Mouse (Mus musculus) erythroblast, adult 5-6 weeks (primary cell): ENCODE measurements around the gene Ikzf1. TPM values are rescaled to one million over a fixed set of nuclear protein-coding genes. Genes with fewer than 3 reads are reported as not detected.
A peak's percentile ranks its signal among the peaks of the same experiment; 100 is the strongest.

Source experiments
- ATAC-seq: replicated peaks from 2 replicates; pipeline ENCODE4 v1.8.0; 2016; ENCODE audit warnings: moderate number of reproducible peaks, mild to moderate bottlenecking, moderate TSS enrichment, inconsistent platforms; ENCODE audit not compliant: poor library complexity, low FRiP score, severe bottlenecking
- total RNA-seq, 2 experiments: library from RNA; stranded (forward) in 1 of 2; stranded (reverse) in 1 of 2; fragments of 150-400 nt in 1 of 2; fragments of 200-764, 138-1000 nt in 1 of 2; gene quantifications; 2 replicates each; pipeline versions ENCODE4 v1.2.3 to v1.2.4; 2015 to 2017; ENCODE audit warnings: low replicate concordance in 2 of 2

The Ikzf1 gene
- total RNA-seq, 2 experiments from 2014 or later: 32.0 to 61.1 TPM

DNA sequence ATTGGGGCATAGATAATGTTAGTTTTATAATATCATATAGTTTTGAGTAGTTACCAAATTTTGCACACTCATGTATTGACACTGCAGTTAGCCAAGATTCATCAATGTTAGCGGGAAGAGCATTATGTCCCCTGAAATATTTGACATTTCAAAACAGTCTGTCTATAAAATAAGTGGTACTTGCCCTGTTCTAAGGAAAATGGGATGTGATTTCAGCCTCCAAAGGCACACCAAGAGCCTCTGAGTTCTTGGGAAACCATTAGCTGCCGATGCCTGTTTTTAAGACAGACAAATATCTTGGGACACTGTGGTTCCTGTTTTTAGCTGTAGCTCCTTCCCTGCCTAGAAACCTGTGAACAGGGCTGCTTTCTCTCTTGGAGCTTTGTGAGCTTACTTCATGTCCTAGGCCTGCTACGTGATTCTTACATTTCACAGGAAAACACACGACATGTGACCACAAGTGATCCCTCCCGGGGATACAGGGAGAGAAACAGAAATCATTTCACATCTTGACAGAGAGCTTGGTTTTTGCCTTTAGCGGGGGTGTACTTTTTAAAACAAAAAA is 4.0 kb downstream of the Ikzf1 start:
- no peak for ATAC-seq

DNA sequence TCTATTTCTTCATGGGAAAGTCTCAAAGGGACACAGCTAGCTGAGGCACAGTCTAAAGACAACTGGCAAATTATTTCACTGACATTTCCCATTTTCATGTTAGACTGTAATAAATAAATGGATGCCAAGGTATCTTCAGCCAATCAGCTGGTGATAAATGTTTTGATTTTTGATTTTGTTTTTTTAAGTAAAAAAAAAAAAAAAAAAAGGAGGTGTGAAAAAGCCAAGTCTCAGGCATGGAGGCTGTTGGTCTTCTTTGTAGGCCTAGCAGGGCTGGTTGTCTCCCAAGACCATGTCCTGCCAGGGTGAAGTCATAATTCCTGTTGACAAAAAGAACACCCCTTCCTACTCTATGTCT is 4.9 kb downstream of the Ikzf1 start:
- no peak for ATAC-seq

DNA sequence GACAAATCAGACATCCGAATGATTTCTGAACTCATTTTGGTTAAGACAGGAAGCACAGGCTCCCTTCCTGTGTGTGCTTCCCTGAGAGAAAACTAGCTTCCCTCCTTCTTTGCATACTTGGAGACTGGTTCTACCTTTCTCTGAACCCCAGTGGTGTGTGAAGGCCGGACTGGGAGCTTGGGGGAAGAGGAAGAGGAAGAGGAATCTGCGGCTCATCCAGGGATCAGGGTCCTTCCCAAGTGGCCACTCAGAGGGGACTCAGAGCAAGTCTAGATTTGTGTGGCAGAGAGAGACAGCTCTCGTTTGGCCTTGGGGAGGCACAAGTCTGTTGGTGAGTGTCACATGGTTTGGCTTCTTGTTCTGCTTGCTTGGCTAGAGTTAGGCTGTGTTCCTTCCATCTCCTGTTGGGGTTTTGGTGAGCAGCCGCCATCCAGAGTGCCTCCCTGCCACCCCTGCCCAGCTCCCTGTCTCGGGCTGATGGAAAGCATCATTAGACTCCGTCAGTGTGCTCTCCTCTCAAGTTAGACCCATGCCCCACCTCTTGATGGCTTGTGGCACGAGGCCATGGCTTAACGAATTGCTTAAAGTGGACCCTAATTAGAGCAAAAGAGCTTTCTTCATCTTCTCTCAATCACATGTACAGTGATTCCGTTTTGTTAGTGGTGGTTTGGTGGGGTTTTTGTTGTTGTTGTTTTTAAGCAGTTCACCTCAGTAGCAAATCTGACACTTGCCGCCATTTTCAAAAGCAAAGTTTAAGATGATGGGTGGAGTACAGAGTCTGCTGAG is 5.4 kb downstream of the Ikzf1 start:
- ATAC-seq: no peak

- no peak for ATAC-seq
These were observed 6.0 kb downstream of the Ikzf1 start for GRCm38 (mm10) chr11:11690845-11691196.

- no peak for ATAC-seq
These were observed 6.7 kb downstream of the Ikzf1 start for GRCm38 (mm10) chr11:11691324-11692058.

GRCm38 (mm10) chr11:11692558-11693166 is 7.9 kb downstream of the Ikzf1 start:
- no peak for ATAC-seq

- no peak for ATAC-seq
These were observed 8.6 kb downstream of the Ikzf1 start for GRCm38 (mm10) chr11:11693446-11693845.

- ATAC-seq: no peak
These were observed 9.3 kb downstream of the Ikzf1 start for GRCm38 (mm10) chr11:11694072-11694471.

DNA sequence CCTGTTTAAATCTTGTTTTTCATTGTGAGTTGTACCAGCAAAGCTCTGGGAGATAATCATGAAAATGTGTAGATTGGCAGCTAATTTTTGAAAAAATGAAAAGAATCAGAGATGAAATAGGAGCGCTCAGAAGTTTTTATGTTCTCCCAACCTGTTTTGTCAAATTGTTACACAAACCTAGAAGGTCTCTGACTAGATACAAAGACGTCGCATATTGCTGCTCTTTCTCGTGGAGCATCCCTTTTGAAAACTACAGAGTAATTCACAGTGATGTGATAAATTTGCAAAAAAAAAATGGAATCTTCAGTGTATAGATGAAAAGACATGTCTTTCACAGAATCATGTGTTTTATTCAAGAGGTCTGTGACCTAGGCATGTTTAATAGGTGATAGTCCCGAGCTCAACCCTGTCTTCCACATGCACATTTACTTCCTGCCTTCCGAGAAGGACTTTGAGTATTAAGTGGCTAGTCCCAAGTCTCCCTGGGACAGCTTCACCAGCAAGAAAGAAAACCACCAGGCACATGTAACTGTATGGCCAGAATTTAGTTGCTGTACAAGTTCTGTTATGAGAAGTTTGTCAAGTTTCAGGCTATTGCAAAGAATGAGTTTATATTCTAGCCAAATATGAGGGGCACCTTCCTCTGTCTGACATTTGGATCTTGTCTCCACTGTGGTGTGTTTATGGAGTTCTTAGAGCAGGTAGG is 9.8 kb downstream of the Ikzf1 start:
- ATAC-seq: no peak

- ATAC-seq: no peak; the same call in 1 of the 2 replicates
These were observed 10.5 kb downstream of the Ikzf1 start for GRCm38 (mm10) chr11:11695211-11695887.

GRCm38 (mm10) chr11:11695907-11696306 is 11.1 kb downstream of the Ikzf1 start:
- no peak for ATAC-seq

DNA sequence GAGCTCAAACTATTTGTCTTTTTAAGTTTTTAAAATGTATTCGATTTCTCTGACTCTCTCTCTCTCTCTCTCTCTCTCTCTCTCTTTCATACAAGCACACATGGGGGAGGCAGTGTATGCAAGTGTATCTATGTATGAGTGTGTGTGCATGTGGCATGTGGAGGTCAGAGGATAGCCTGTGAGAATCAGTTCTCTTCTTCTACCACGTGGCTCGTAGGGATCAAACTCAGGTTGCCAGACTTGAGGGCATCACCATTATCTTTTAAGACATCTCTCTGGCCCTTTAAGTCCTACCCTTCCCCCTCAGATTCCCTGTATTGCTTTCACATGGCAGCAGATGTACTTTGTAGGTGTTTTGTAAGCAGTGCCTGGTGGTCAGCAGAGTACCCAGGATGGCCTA is 12.0 kb downstream of the Ikzf1 start:
- ATAC-seq: no peak

DNA sequence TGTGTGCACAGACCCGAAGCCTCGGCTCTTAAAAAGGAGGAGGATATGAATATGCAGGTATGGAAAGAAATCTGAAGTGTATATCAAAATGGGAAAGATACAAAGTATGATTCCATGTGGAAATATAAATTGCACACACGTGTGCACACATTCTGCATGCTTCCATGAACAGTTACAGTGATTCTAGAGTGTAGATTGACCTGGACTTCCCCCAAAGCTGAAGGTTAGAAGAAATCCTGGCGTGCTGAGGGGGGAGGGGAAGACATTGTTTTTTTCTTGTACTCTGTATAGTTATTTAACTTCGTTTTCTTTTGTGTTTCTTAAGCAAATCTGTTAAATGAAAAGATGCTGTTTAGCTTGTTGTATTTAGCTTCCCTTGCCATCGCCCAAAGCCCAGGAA is 16.6 kb downstream of the Ikzf1 start:
- no peak for ATAC-seq

DNA sequence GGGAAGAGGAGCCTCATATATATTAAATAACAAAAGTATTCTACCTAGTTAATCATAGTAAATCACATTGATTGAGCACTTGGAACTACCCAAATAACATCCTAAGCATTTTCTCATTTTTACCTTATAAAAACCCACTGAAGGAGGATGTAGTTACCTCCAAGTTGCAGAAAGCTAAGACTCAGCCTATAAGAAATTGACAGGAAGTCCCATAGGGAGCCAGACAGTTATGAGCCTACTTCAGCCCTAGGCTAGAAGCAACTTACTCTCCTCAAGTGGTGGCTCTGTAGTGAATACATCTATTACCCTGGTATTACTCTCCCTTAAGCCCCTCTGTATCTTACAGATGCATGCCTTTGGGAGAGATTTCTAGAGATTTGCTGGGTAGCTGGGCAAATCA is 19.0 kb downstream of the Ikzf1 start:
- no peak for ATAC-seq

DNA sequence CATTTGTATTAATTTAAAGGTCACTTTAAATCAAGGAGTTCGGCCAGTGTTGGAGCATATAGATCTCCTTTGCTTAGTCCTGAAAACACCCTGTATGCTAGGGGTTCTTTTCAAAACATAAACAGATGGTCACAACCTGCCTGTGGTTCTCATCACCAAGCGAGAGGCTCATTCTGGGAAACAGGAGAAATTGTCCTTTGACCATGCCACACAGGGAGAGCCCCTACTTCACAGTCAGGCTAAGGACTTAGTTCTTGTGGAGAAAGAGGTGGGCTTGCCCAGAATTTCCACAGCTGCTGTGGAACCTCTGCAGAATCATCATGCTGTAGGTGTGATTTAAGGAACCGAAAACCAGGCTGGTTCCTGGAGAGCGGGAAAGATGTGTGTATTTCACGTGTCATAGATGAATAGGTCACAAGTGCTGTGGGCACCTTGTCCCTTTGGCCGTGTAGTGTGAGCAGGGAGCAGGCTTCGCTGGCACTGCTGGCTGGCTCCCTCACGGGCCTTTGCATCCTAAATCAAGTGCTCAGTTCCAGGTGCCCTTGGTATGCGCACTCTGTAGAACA is 23.4 kb downstream of the Ikzf1 start:
- ATAC-seq: no peak

GRCm38 (mm10) chr11:11709311-11709710 is 24.5 kb downstream of the Ikzf1 start:
- ATAC-seq: no peak

- ATAC-seq: no peak
These were observed 25.9 kb downstream of the Ikzf1 start for GRCm38 (mm10) chr11:11710718-11711117.

- no peak for ATAC-seq
These were observed 26.9 kb downstream of the Ikzf1 start for GRCm38 (mm10) chr11:11711748-11712147.

- peak; percentile 31; the same call in 1 of the 2 replicates for ATAC-seq
These were observed 29.9 kb downstream of the Ikzf1 start for GRCm38 (mm10) chr11:11714676-11715075.
